Mouse (Mus musculus) lung, postnatal 0 days (tissue): ENCODE measurements around the gene Vmn1r215.
"Not testable (repeated sequence)": the region's sequence is repeated elsewhere in the genome, so short reads cannot be mapped to it uniquely, and the experiment has no call there.

Source experiments
- CTCF ChIP-seq: IDR thresholded peaks from 2 replicates; pipeline ENCODE4 v1.5.1; 2016; ENCODE audit warnings: antibody characterized with exemption, mild to moderate bottlenecking
- EP300 ChIP-seq: IDR thresholded peaks from 2 replicates; pipeline ENCODE4 v1.6.1; 2016; ENCODE audit warnings: antibody characterized with exemption, mild to moderate bottlenecking, control low read depth

DNA sequence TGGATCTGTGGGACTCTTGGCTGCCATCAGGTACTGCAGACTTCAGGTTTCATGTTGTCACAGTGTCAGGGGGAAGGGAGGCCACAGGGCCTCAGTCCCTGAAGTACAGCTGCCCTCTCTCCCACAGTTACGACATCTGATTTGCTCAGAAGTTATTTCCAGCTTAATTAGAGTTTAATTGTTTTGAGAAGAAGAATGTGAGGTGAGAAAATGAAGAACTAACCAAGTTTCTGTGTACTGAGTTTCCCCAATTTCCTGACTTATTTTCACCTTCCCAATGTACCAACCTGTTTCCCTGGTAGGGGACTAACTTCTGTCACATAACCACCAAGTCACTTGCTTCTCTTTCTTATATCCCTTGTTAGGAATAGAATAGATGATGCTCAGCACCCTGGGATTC, 50.3 kb downstream of the Vmn1r215 start, which contains the start of gene Vmn1r217:
- not testable (repeated sequence) for TF ChIP-seq CTCF, EP300
